Mouse (Mus musculus) heart, adult 10 weeks (tissue): ENCODE results near the gene Abca6. TPM values are rescaled to one million over a fixed set of nuclear protein-coding genes. Genes with fewer than 3 reads are reported as not detected.

ENCODE experiments used
- polyA plus RNA-seq: library from polyadenylated mRNA; stranded (reverse); fragments of 350-450 nt; fragmentation: Illumina TruSeq; extraction: RNeasy Lipid Tissue Mini Kit (QIAGEN cat#74804); gene quantifications from one replicate; pipeline ENCODE4 v1.2.3, GENCODE M21; 2014; ENCODE audit warnings: low read depth, low replicate concordance

Gene Abca6
- polyA plus RNA-seq = 4.4 TPM

GRCm38 (mm10) chr11:110251534-110251933, at the start of gene Abca6:
Gene Abca6 (minus strand): TSS chr11:110251776.

GRCm38 (mm10) chr11:110167459-110168251, 83.9 kb downstream of the Abca6 start, which contains the start of gene Abca9:
Gene Abca9 (minus strand): TSS chr11:110168196.

Other genes with a start within 250 kb of the Abca6 start
- gene Abca8a, start 155.8 kb downstream of the Abca6 start, polyA plus RNA-seq = 79.0 TPM
- 8.0 TPM for gene Abca9, start 83.6 kb downstream of the Abca6 start, polyA plus RNA-seq
- gene Abca5, start 85.9 kb upstream of the Abca6 start, polyA plus RNA-seq = 4.4 TPM
- 5.5 TPM for gene Map2k6, start 147.3 kb upstream of the Abca6 start, polyA plus RNA-seq